Mouse (Mus musculus): ENCODE measurements around the gene Sbpl.
"Not testable (repeated sequence)": the region's sequence is repeated elsewhere in the genome, so short reads cannot be mapped to it uniquely, and the experiment has no call there.

The Sbpl gene

GRCm38 (mm10) chr17:23960084-23960738, 5.1 kb upstream of the Sbpl start:
- DNase-seq: peak; percentile 84

- DNase-seq: not testable (repeated sequence)
Observed at GRCm38 (mm10) chr17:23950828-23951227, 4.2 kb downstream of the Sbpl start.

GRCm38 (mm10) chr17:23949068-23949467, 6.0 kb downstream of the Sbpl start:
- no peak for DNase-seq

- not testable (repeated sequence) for DNase-seq
Observed at GRCm38 (mm10) chr17:23947486-23947885, 7.6 kb downstream of the Sbpl start.

- no peak for DNase-seq
Observed at GRCm38 (mm10) chr17:23941372-23941771, 13.7 kb downstream of the Sbpl start, which contains the start of gene Sbp. Gene Sbp, plus strand, starts transcription at chr17:23941672.

GRCm38 (mm10) chr17:23931157-23931556, 23.9 kb downstream of the Sbpl start:
- no peak for DNase-seq

- DNase-seq: peak; percentile 56
Observed at GRCm38 (mm10) chr17:23925090-23925493, 30.0 kb downstream of the Sbpl start.

- peak; percentile 88 for DNase-seq
Observed at GRCm38 (mm10) chr17:23924531-23925007, 30.5 kb downstream of the Sbpl start.

- not testable (repeated sequence) for DNase-seq
Observed at GRCm38 (mm10) chr17:23917158-23917557, 37.9 kb downstream of the Sbpl start, which contains the start of gene Dcpp3. Gene Dcpp3, plus strand, starts transcription at chr17:23917458.

All from lung, postnatal 14 days (tissue).